Mouse (Mus musculus) erythroblast, adult 5-6 weeks (primary cell): ENCODE data around the gene Gls2. TPM values are rescaled to one million over a fixed set of nuclear protein-coding genes. Genes with fewer than 3 reads are reported as not detected.

Experiments used
- total RNA-seq, 2 experiments: library from RNA; stranded (forward) in 1 of 2; stranded (reverse) in 1 of 2; fragments of 150-400 nt in 1 of 2; fragments of 200-764, 138-1000 nt in 1 of 2; gene quantifications; 2 replicates each; pipeline versions ENCODE4 v1.2.3 to v1.2.4; 2015 to 2017; ENCODE audit warnings: low replicate concordance in 2 of 2

The Gls2 gene
- total RNA-seq, 2 experiments from 2014 or later: 0.60 to 3.8 TPM

Other genes with a start within 250 kb of the Gls2 start
- not detected in 2 replicates for gene Hsd17b6, start 186.8 kb upstream of the Gls2 start, total RNA-seq (2015; ENCODE audit: low replicate concordance)
- not detected in 2 replicates for gene Hsd17b6, start 186.8 kb upstream of the Gls2 start, total RNA-seq (2017; ENCODE audit: low replicate concordance)
- gene Prim1, start 179.3 kb upstream of the Gls2 start, total RNA-seq (2015; ENCODE audit: low replicate concordance): 37.6 and 56.5 TPM in 2 replicates
- gene Prim1, start 179.3 kb upstream of the Gls2 start, total RNA-seq (2017; ENCODE audit: low replicate concordance): 44.7 and 56.1 TPM in 2 replicates
- 219 and 262 TPM in 2 replicates for gene Naca, start 158.9 kb upstream of the Gls2 start, total RNA-seq (2015; ENCODE audit: low replicate concordance)
- 350 and 361 TPM in 2 replicates for gene Naca, start 158.9 kb upstream of the Gls2 start, total RNA-seq (2017; ENCODE audit: low replicate concordance)
- gene Ptges3, start 135.5 kb upstream of the Gls2 start, total RNA-seq (2015; ENCODE audit: low replicate concordance): 44.0 and 46.6 TPM in 2 replicates
- 65.1 and 65.8 TPM in 2 replicates for gene Ptges3, start 135.5 kb upstream of the Gls2 start, total RNA-seq (2017; ENCODE audit: low replicate concordance)
- 477 and 544 TPM in 2 replicates for gene Atp5b, start 111.2 kb upstream of the Gls2 start, total RNA-seq (2015; ENCODE audit: low replicate concordance)
- 410 and 537 TPM in 2 replicates for gene Atp5b, start 111.2 kb upstream of the Gls2 start, total RNA-seq (2017; ENCODE audit: low replicate concordance)
- 80.3 and 86.5 TPM in 2 replicates for gene Baz2a, start 102.9 kb upstream of the Gls2 start, total RNA-seq (2015; ENCODE audit: low replicate concordance)
- 71.0 and 73.5 TPM in 2 replicates for gene Baz2a, start 102.9 kb upstream of the Gls2 start, total RNA-seq (2017; ENCODE audit: low replicate concordance)
- gene Rbms2, start 14.2 kb upstream of the Gls2 start, total RNA-seq (2015; ENCODE audit: low replicate concordance): 1.9 and 5.0 TPM in 2 replicates
- 0.51 and 6.8 TPM in 2 replicates for gene Rbms2, start 14.2 kb upstream of the Gls2 start, total RNA-seq (2017; ENCODE audit: low replicate concordance)
- 6.3 and 6.7 TPM in 2 replicates for gene Spryd4, start 17.4 kb downstream of the Gls2 start, total RNA-seq (2015; ENCODE audit: low replicate concordance)
- 1.4 and 3.1 TPM in 2 replicates for gene Spryd4, start 17.4 kb downstream of the Gls2 start, total RNA-seq (2017; ENCODE audit: low replicate concordance)
- gene Mip, start 31.4 kb downstream of the Gls2 start, total RNA-seq (2015; ENCODE audit: low replicate concordance): not detected in 2 replicates
- gene Mip, start 31.4 kb downstream of the Gls2 start, total RNA-seq (2017; ENCODE audit: low replicate concordance): 0.84 and 0.85 TPM in 2 replicates
- 4.0 and 6.3 TPM in 2 replicates for gene Timeless, start 37.6 kb downstream of the Gls2 start, total RNA-seq (2015; ENCODE audit: low replicate concordance)
- gene Timeless, start 37.6 kb downstream of the Gls2 start, total RNA-seq (2017; ENCODE audit: low replicate concordance): 39.4 and 44.5 TPM in 2 replicates
- gene Apon, start 59.6 kb downstream of the Gls2 start, total RNA-seq (2015; ENCODE audit: low replicate concordance): 1.7 TPM in 1 of 2 replicates, not detected in the other
- gene Apon, start 59.6 kb downstream of the Gls2 start, total RNA-seq (2017; ENCODE audit: low replicate concordance): 1.5 TPM in 1 of 2 replicates, not detected in the other
- not detected in 2 replicates for gene Apof, start 74.2 kb downstream of the Gls2 start, total RNA-seq (2015; ENCODE audit: low replicate concordance)
- not detected in 2 replicates for gene Apof, start 74.2 kb downstream of the Gls2 start, total RNA-seq (2017; ENCODE audit: low replicate concordance)
- 14.8 and 25.1 TPM in 2 replicates for gene Stat2, start 76.1 kb downstream of the Gls2 start, total RNA-seq (2015; ENCODE audit: low replicate concordance)
- gene Stat2, start 76.1 kb downstream of the Gls2 start, total RNA-seq (2017; ENCODE audit: low replicate concordance): 16.0 and 25.2 TPM in 2 replicates
- not detected in 2 replicates for gene Il23a, start 104.3 kb downstream of the Gls2 start, total RNA-seq (2015; ENCODE audit: low replicate concordance)
- not detected in 2 replicates for gene Il23a, start 104.3 kb downstream of the Gls2 start, total RNA-seq (2017; ENCODE audit: low replicate concordance)
- 7.9 and 8.8 TPM in 2 replicates for gene Pan2, start 108.9 kb downstream of the Gls2 start, total RNA-seq (2015; ENCODE audit: low replicate concordance)
- gene Pan2, start 108.9 kb downstream of the Gls2 start, total RNA-seq (2017; ENCODE audit: low replicate concordance): 7.5 and 8.9 TPM in 2 replicates
- gene Cnpy2, start 128.0 kb downstream of the Gls2 start, total RNA-seq (2015; ENCODE audit: low replicate concordance): 30.7 and 48.6 TPM in 2 replicates
- 15.5 and 38.3 TPM in 2 replicates for gene Cnpy2, start 128.0 kb downstream of the Gls2 start, total RNA-seq (2017; ENCODE audit: low replicate concordance)
- gene Cs, start 143.3 kb downstream of the Gls2 start, total RNA-seq (2015; ENCODE audit: low replicate concordance): 60.5 and 67.5 TPM in 2 replicates
- gene Cs, start 143.3 kb downstream of the Gls2 start, total RNA-seq (2017; ENCODE audit: low replicate concordance): 26.2 and 30.6 TPM in 2 replicates
- gene Coq10a, start 174.5 kb downstream of the Gls2 start, total RNA-seq (2015; ENCODE audit: low replicate concordance): 1.9 and 5.6 TPM in 2 replicates
- 2.8 and 3.2 TPM in 2 replicates for gene Coq10a, start 174.5 kb downstream of the Gls2 start, total RNA-seq (2017; ENCODE audit: low replicate concordance)
- 7.7 and 30.0 TPM in 2 replicates for gene Ankrd52, start 182.7 kb downstream of the Gls2 start, total RNA-seq (2015; ENCODE audit: low replicate concordance)
- 2.9 and 3.5 TPM in 2 replicates for gene Ankrd52, start 182.7 kb downstream of the Gls2 start, total RNA-seq (2017; ENCODE audit: low replicate concordance)
- not detected in 2 replicates for gene Slc39a5, start 206.8 kb downstream of the Gls2 start, total RNA-seq (2015; ENCODE audit: low replicate concordance)
- not detected in 2 replicates for gene Slc39a5, start 206.8 kb downstream of the Gls2 start, total RNA-seq (2017; ENCODE audit: low replicate concordance)
- gene Nabp2, start 217.0 kb downstream of the Gls2 start, total RNA-seq (2015; ENCODE audit: low replicate concordance): 11.1 and 20.1 TPM in 2 replicates
- 7.4 and 15.2 TPM in 2 replicates for gene Nabp2, start 217.0 kb downstream of the Gls2 start, total RNA-seq (2017; ENCODE audit: low replicate concordance)
- 2.9 and 4.6 TPM in 2 replicates for gene Rnf41, start 217.2 kb downstream of the Gls2 start, total RNA-seq (2015; ENCODE audit: low replicate concordance)
- gene Rnf41, start 217.2 kb downstream of the Gls2 start, total RNA-seq (2017; ENCODE audit: low replicate concordance): 2.9 and 3.3 TPM in 2 replicates